Mouse (Mus musculus): Measurements from ENCODE around the gene Robo2.

DNA sequence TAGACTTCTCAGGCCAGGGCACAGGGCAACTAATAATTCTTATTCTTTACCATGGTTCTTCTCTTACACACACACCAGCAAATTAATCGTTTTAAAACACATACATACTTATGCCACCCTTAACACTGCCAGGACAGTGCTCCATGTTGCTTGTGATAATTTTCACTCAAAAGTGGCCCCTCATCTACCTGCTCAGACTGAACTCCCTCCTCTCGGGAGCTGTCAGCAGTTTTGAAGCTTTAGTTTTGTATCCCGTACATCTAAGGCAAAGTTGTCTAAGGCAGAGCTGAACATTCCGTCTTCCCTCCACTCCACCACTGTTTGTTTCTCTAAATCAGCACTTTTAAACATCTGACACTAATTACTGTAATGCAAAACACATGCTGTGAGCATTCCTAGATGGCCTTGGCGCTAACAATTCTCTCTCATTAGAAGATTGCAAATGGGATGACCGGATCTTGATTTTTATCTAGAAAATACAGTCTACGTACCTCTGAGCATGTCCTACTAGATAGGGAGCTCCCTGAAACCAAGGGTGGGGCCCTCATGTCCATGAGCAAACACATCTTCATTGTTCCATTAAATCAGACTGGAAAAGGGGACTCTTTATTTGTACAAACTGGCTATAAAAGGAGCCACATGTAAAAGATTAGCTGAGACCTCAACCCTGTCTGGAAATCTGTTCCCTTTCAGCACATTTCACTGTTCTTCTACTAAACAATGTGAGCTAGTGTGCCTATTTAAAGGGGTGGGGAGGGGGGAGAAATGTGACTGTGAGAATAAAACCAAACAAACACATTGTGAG, 318.4 kb downstream of the Robo2 start:
- TF ChIP-seq CTCF (conservative IDR thresholded peaks at IDR 0.05; ENCODE audit: low read length) (no peak), POU5F1 (IDR thresholded peaks at IDR 0.05; ENCODE audit: borderline replicate concordance, low read length) (no peak), NANOG (IDR thresholded peaks at IDR 0.05; ENCODE audit: borderline replicate concordance, low read length) (no peak)

Data from E14TG2a.4 (cell line).